Mouse (Mus musculus): Measurements from ENCODE around the gene A3galt2. TPM values are rescaled to one million over a fixed set of nuclear protein-coding genes. Genes with fewer than 3 reads are reported as not detected.
A peak's percentile ranks its signal among the peaks of the same experiment; 100 is the strongest.

A3galt2 gene
- total and polyA plus RNA-seq, 2 experiments from 2014 or later: 0.10 to 1.1 TPM

- Histone ChIP-seq H3K9ac (replicated peaks; ENCODE audit: low read length) (peak overlapping the region; percentile 100), H3K27ac (peak overlapping the region; percentile 98), H3K36me3 (ENCODE audit: insufficient read depth, low read length) (no peaks in the 10 kb centered on the region), H3K9me3 (ENCODE audit: low read length) (no peaks in the 10 kb centered on the region), H3K4me2 (ENCODE audit: low read depth, low read length) (peak overlapping the region; percentile 74), H3K4me3 (ENCODE audit: low read length) (peak overlapping the region; percentile 99), H3K27me3 (ENCODE audit: insufficient read depth, low read length) (no peaks in the 10 kb centered on the region), H3K4me1 (ENCODE audit: insufficient read depth, low read length) (peaks cover 38% of the 10 kb centered on the region)
- ATAC-seq (peak; percentile 61), DNase-seq (ENCODE audit: low spot score) (peak; percentile 60)
- no peak for TF ChIP-seq CTCF (IDR thresholded peaks at IDR 0.05; ENCODE audit: low read depth)
- WGBS: 4% methylated on average over 60 of the region's 65 CpGs
These were observed 27.3 kb upstream of the A3galt2 start for GRCm38 (mm10) chr4:128727721-128728430.

- WGBS: 0% methylated on average over 5 of the region's 5 CpGs
- H3K4me3 ChIP-seq (ENCODE audit: low read length): peak overlapping the region; percentile 99
- H3K9me3 ChIP-seq (ENCODE audit: low read length): no peaks in the 10 kb centered on the region
- no peak for TF ChIP-seq CTCF (IDR thresholded peaks at IDR 0.05; ENCODE audit: low read depth)
- no peaks in the 10 kb centered on the region for H3K27me3 ChIP-seq (ENCODE audit: insufficient read depth, low read length)
- ATAC-seq (no peak), DNase-seq (ENCODE audit: low spot score) (peak; percentile 20)
- no peaks in the 10 kb centered on the region for H3K36me3 ChIP-seq (ENCODE audit: insufficient read depth, low read length)
- H3K9ac ChIP-seq (replicated peaks; ENCODE audit: low read length): peak overlapping the region; percentile 100
- H3K27ac ChIP-seq: peak overlapping the region; percentile 98
- H3K4me2 ChIP-seq (ENCODE audit: low read depth, low read length): peak overlapping the region; percentile 74
- peaks cover 42% of the 10 kb centered on the region for H3K4me1 ChIP-seq (ENCODE audit: insufficient read depth, low read length)
These were observed 26.7 kb upstream of the A3galt2 start for GRCm38 (mm10) chr4:128728431-128728851.

- H3K36me3 ChIP-seq (ENCODE audit: insufficient read depth, low read length): no peaks in the 10 kb centered on the region
- 3% methylated on average over 15 of the region's 15 CpGs for WGBS
- ATAC-seq (peak; percentile 53; the same call in 1 of the 2 replicates), DNase-seq (ENCODE audit: low spot score) (peak; percentile 74)
- peak overlapping the region; percentile 100 for H3K9ac ChIP-seq (replicated peaks; ENCODE audit: low read length)
- peak overlapping the region; percentile 98 for H3K27ac ChIP-seq
- no peaks in the 10 kb centered on the region for H3K9me3 ChIP-seq (ENCODE audit: low read length)
- peak overlapping the region; percentile 74 for H3K4me2 ChIP-seq (ENCODE audit: low read depth, low read length)
- H3K27me3 ChIP-seq (ENCODE audit: insufficient read depth, low read length): no peaks in the 10 kb centered on the region
- no peak for TF ChIP-seq CTCF (IDR thresholded peaks at IDR 0.05; ENCODE audit: low read depth)
- H3K4me1 ChIP-seq (ENCODE audit: insufficient read depth, low read length): peaks cover 42% of the 10 kb centered on the region
- H3K4me3 ChIP-seq (ENCODE audit: low read length): peak overlapping the region; percentile 99
These were observed 26.0 kb upstream of the A3galt2 start for GRCm38 (mm10) chr4:128729033-128729708.

GRCm38 (mm10) chr4:128729709-128730037 lies 25.5 kb upstream of the A3galt2 start:
- Histone ChIP-seq H3K4me3 (ENCODE audit: low read length) (peak overlapping the region; percentile 99), H3K4me2 (ENCODE audit: low read depth, low read length) (peak overlapping the region; percentile 74), H3K27me3 (ENCODE audit: insufficient read depth, low read length) (no peaks in the 10 kb centered on the region), H3K4me1 (ENCODE audit: insufficient read depth, low read length) (peaks cover 47% of the 10 kb centered on the region), H3K9ac (replicated peaks; ENCODE audit: low read length) (peak overlapping the region; percentile 100), H3K9me3 (ENCODE audit: low read length) (no peaks in the 10 kb centered on the region), H3K27ac (peak overlapping the region; percentile 98; the same call in 1 of the 2 replicates), H3K36me3 (ENCODE audit: insufficient read depth, low read length) (no peaks in the 10 kb centered on the region)
- no peak for TF ChIP-seq CTCF (IDR thresholded peaks at IDR 0.05; ENCODE audit: low read depth)
- DNase-seq (ENCODE audit: low spot score) (no peak), ATAC-seq (no peak)
- WGBS: 8% methylated on average over 5 of the region's 5 CpGs

GRCm38 (mm10) chr4:128730271-128730670 lies 24.9 kb upstream of the A3galt2 start:
- peak overlapping the region; percentile 100; the same call in 1 of the 2 replicates for H3K9ac ChIP-seq (replicated peaks; ENCODE audit: low read length)
- H3K36me3 ChIP-seq (ENCODE audit: insufficient read depth, low read length): no peaks in the 10 kb centered on the region
- WGBS: 27% methylated on average over 6 of the region's 6 CpGs
- peak overlapping the region; percentile 74 for H3K4me2 ChIP-seq (ENCODE audit: low read depth, low read length)
- H3K27me3 ChIP-seq (ENCODE audit: insufficient read depth, low read length): no peaks in the 10 kb centered on the region
- no peak overlapping the region for H3K27ac ChIP-seq
- no peak for TF ChIP-seq CTCF (IDR thresholded peaks at IDR 0.05; ENCODE audit: low read depth)
- H3K4me3 ChIP-seq (ENCODE audit: low read length): peak overlapping the region; percentile 99
- DNase-seq (ENCODE audit: low spot score): no peak
- no peak for ATAC-seq
- H3K4me1 ChIP-seq (ENCODE audit: insufficient read depth, low read length): peaks cover 53% of the 10 kb centered on the region
- H3K9me3 ChIP-seq (ENCODE audit: low read length): no peaks in the 10 kb centered on the region

GRCm38 (mm10) chr4:128732794-128733193 lies 22.4 kb upstream of the A3galt2 start:
- no peak overlapping the region for H3K4me2 ChIP-seq (ENCODE audit: low read depth, low read length)
- no peak for TF ChIP-seq CTCF (IDR thresholded peaks at IDR 0.05; ENCODE audit: low read depth)
- DNase-seq (ENCODE audit: low spot score) (no peak), ATAC-seq (no peak)
- no peaks in the 10 kb centered on the region for H3K27me3 ChIP-seq (ENCODE audit: insufficient read depth, low read length)
- H3K4me1 ChIP-seq (ENCODE audit: insufficient read depth, low read length): peaks cover 69% of the 10 kb centered on the region
- H3K9ac ChIP-seq (replicated peaks; ENCODE audit: low read length): no peak overlapping the region
- no peak overlapping the region for H3K27ac ChIP-seq
- H3K36me3 ChIP-seq (ENCODE audit: insufficient read depth, low read length): no peaks in the 10 kb centered on the region
- H3K4me3 ChIP-seq (ENCODE audit: low read length): no peak overlapping the region
- no peaks in the 10 kb centered on the region for H3K9me3 ChIP-seq (ENCODE audit: low read length)
- WGBS: 19% methylated on average over 5 of the region's 5 CpGs
